Mouse (Mus musculus) lung, postnatal 0 days (tissue): ENCODE measurements around the gene Pglyrp1.

Source experiments
- CTCF ChIP-seq: IDR thresholded peaks from 2 replicates; pipeline ENCODE4 v1.5.1; 2016; ENCODE audit warnings: antibody characterized with exemption, mild to moderate bottlenecking
- EP300 ChIP-seq: IDR thresholded peaks from 2 replicates; pipeline ENCODE4 v1.6.1; 2016; ENCODE audit warnings: antibody characterized with exemption, mild to moderate bottlenecking, control low read depth

DNA sequence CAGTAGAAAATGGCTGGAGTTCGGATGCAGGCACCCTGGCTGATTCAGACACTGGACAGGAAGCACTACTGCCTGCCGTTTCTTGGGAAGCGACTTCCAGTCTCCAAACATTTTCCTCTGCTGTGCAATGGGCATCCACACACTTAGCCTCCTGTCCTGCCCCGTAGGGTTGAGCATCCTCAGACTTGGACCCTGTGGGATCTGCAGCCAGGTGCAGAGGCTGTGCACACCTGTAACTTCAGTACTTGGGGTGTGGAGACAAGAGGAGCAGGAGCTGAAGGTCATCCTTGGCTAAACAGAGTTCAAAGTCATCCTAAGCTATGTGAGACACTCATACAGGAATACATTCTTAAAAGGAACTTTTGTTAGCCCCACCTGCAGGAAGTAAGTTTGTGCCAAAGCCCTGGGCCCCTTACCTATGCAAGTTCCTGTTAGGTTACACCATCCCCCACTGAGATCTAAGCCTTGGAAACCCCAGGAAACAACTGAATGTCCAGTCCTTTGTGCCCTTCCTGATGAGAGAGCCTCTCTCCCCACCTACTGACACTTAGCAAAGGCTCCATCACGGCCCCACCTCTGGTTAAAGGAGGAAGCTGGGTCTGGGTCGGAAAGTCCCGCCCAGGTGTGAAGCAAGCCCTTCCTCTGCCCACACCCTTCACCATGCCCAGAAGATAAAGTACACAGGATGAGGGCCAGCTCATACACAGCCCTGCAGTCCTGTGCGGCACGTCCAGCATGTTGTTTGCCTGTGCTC is 13.0 kb downstream of the Pglyrp1 start:
- no peak for TF ChIP-seq CTCF
- peak; percentile 52; the same call in 1 of the 2 replicates for TF ChIP-seq EP300
